Mouse (Mus musculus) embryonic facial prominence, embryonic 10.5 days (tissue): ENCODE data around the gene Olfr871. TPM values are rescaled to one million over a fixed set of nuclear protein-coding genes. Genes with fewer than 3 reads are reported as not detected.
"Not testable (repeated sequence)": the region's sequence is repeated elsewhere in the genome, so short reads cannot be mapped to it uniquely, and the experiment has no call there.

Experiments used
- DNase-seq: peaks from one replicate; pipeline ENCODE4 v3.0.0-alpha.2; 2017; ENCODE audit warnings: low spot score
- H3K27ac ChIP-seq: fragments of 300-500 bp; sonication (generic); replicated peaks from 2 replicates; pipeline ENCODE4 v1.5.1; 2016; ENCODE audit warnings: mild to moderate bottlenecking
- H3K27me3 ChIP-seq: fragments of 300-500 bp; sonication (generic); replicated peaks from 2 replicates; pipeline ENCODE4 v1.6.1; 2016; ENCODE audit warnings: low read depth, mild to moderate bottlenecking; ENCODE audit not compliant: poor library complexity, severe bottlenecking
- H3K36me3 ChIP-seq: fragments of 300-500 bp; sonication (generic); replicated peaks from 2 replicates; pipeline ENCODE4 v1.6.1; 2016; ENCODE audit warnings: mild to moderate bottlenecking, moderate library complexity
- H3K4me1 ChIP-seq: fragments of 300-500 bp; sonication (generic); 2 replicates; pipeline ENCODE4 v1.6.1; 2016
- H3K4me3 ChIP-seq: fragments of 300-500 bp; sonication (generic); 2 replicates; pipeline ENCODE4 v1.5.1; 2016; ENCODE audit warnings: mild to moderate bottlenecking, moderate library complexity
- H3K9me3 ChIP-seq: fragments of 300-500 bp; sonication (generic); 2 replicates; pipeline ENCODE4 v1.6.1; 2016; ENCODE audit warnings: mild to moderate bottlenecking
- WGBS: fragments of 180-500 bp; shearing (Covaris S2); methylation state at CpG from one replicate; pipeline ENCODE4 v1.1.7; 2016; 5-methylcytosine and 5-hydroxymethylcytosine counted together
- polyA plus RNA-seq: library from polyadenylated mRNA; unstranded; fragments of >200 nt; fragmentation: Nextera tagmentation; extraction: Ambion mirVana; gene quantifications from 2 replicates; pipeline ENCODE4 v1.2.1, GENCODE M21; 2016

The Olfr871 gene
- polyA plus RNA-seq, result not detected in 2 replicates

GRCm38 (mm10) chr9:20211907-20212306, at the start of gene Olfr871:
TSS of gene Olfr871 (plus strand) at chr9:20212207.
- Histone ChIP-seq H3K27me3 (no peaks in the 10 kb centered on the region), H3K4me1 (no peaks in the 10 kb centered on the region)
- no peak for DNase-seq

GRCm38 (mm10) chr9:20173957-20174356, 38.0 kb upstream of the Olfr871 start, which contains the start of gene Olfr870:
TSS of gene Olfr870 (minus strand) at chr9:20174057.
- WGBS, result 81% methylated on average over 2 of the region's 2 CpGs
- no peak within 1 kb of the TSS for H3K4me3 ChIP-seq

More at GRCm38 (mm10) chr9:20211907-20212306, at the start of gene Olfr871:
- Histone ChIP-seq H3K27ac (no peak within 1 kb of the TSS), H3K9me3 (peaks cover 8% of the 10 kb centered on the region), H3K4me3 (no peak within 1 kb of the TSS), H3K36me3 (no peaks in the 10 kb centered on the region)

GRCm38 (mm10) chr9:20179463-20179862, 32.5 kb upstream of the Olfr871 start:
- peaks cover 28% of the 10 kb centered on the region for H3K9me3 ChIP-seq
- DNase-seq, result no peak
- H3K4me1 ChIP-seq, result no peaks in the 10 kb centered on the region
- H3K27me3 ChIP-seq, result no peaks in the 10 kb centered on the region
- H3K4me3 ChIP-seq, result no peak overlapping the region
- WGBS, result 77% methylated on average over 5 of the region's 5 CpGs
- no peak overlapping the region for H3K27ac ChIP-seq
- H3K36me3 ChIP-seq, result no peaks in the 10 kb centered on the region

More at GRCm38 (mm10) chr9:20173957-20174356, 38.0 kb upstream of the Olfr871 start, which contains the start of gene Olfr870:
- no peaks in the 10 kb centered on the region for H3K36me3 ChIP-seq
- no peak within 1 kb of the TSS for H3K27ac ChIP-seq
- H3K27me3 ChIP-seq, result no peaks in the 10 kb centered on the region
- H3K4me1 ChIP-seq, result no peaks in the 10 kb centered on the region
- H3K9me3 ChIP-seq, result peaks cover 18% of the 10 kb centered on the region
- no peak for DNase-seq

GRCm38 (mm10) chr9:20202131-20202530, 9.9 kb upstream of the Olfr871 start:
- WGBS, result 69% methylated on average over 1 of the region's 1 CpGs
- Histone ChIP-seq H3K36me3 (no peaks in the 10 kb centered on the region), H3K27ac (no peak overlapping the region), H3K4me3 (no peak overlapping the region), H3K4me1 (no peaks in the 10 kb centered on the region), H3K27me3 (no peaks in the 10 kb centered on the region), H3K9me3 (peaks cover 23% of the 10 kb centered on the region; the same call in 1 of the 2 replicates)
- no peak for DNase-seq

GRCm38 (mm10) chr9:20203413-20203984, 8.5 kb upstream of the Olfr871 start:
- not testable (repeated sequence) for DNase-seq, H3K27ac ChIP-seq, H3K4me3 ChIP-seq, H3K27me3 ChIP-seq, H3K4me1 ChIP-seq, H3K36me3 ChIP-seq
- H3K9me3 ChIP-seq, result peaks cover 23% of the 10 kb centered on the region; the same call in 1 of the 2 replicates
- 91% methylated on average over 7 of the region's 7 CpGs for WGBS

GRCm38 (mm10) chr9:20210812-20211211, 1.2 kb upstream of the Olfr871 start:
- WGBS, result 59% methylated on average over 1 of the region's 1 CpGs
- no peak overlapping the region for H3K27ac ChIP-seq
- H3K36me3 ChIP-seq, result no peaks in the 10 kb centered on the region
- H3K27me3 ChIP-seq, result no peaks in the 10 kb centered on the region
- H3K4me3 ChIP-seq, result no peak overlapping the region
- no peaks in the 10 kb centered on the region for H3K4me1 ChIP-seq
- peaks cover 7% of the 10 kb centered on the region; the same call in 1 of the 2 replicates for H3K9me3 ChIP-seq
- DNase-seq, result no peak

GRCm38 (mm10) chr9:20211477-20211876, 530 bp upstream of the Olfr871 start:
- no peak overlapping the region for H3K4me3 ChIP-seq
- WGBS, result 79% methylated on average over 2 of the region's 2 CpGs
- H3K27me3 ChIP-seq, result no peaks in the 10 kb centered on the region
- H3K27ac ChIP-seq, result no peak overlapping the region
- H3K36me3 ChIP-seq, result no peaks in the 10 kb centered on the region
- no peak for DNase-seq
- H3K4me1 ChIP-seq, result no peaks in the 10 kb centered on the region
- peaks cover 8% of the 10 kb centered on the region for H3K9me3 ChIP-seq

GRCm38 (mm10) chr9:20236819-20237218, 24.8 kb downstream of the Olfr871 start, which contains the start of gene Olfr872:
TSS of gene Olfr872 (plus strand) at chr9:20237119.
- Histone ChIP-seq H3K36me3 (no peaks in the 10 kb centered on the region), H3K4me3 (no peak within 1 kb of the TSS), H3K9me3 (peaks cover 11% of the 10 kb centered on the region), H3K4me1 (no peaks in the 10 kb centered on the region), H3K27ac (no peak within 1 kb of the TSS), H3K27me3 (no peaks in the 10 kb centered on the region)
- DNase-seq, result no peak

GRCm38 (mm10) chr9:20237378-20237777, 25.4 kb downstream of the Olfr871 start:
- no peak for DNase-seq
- peaks cover 10% of the 10 kb centered on the region for H3K9me3 ChIP-seq
- no peaks in the 10 kb centered on the region for H3K4me1 ChIP-seq
- no peaks in the 10 kb centered on the region for H3K36me3 ChIP-seq
- H3K27me3 ChIP-seq, result no peaks in the 10 kb centered on the region
- H3K27ac ChIP-seq, result no peak overlapping the region
- H3K4me3 ChIP-seq, result no peak overlapping the region
- 81% methylated on average over 2 of the region's 2 CpGs for WGBS

Other genes with a start within 250 kb of the Olfr871 start
- gene Olfr866, start 184.2 kb upstream of the Olfr871 start, polyA plus RNA-seq, result not detected in 2 replicates
- gene Olfr867, start 154.6 kb upstream of the Olfr871 start, polyA plus RNA-seq, result not detected in 2 replicates
- not detected in 2 replicates for gene Olfr868, start 113.6 kb upstream of the Olfr871 start, polyA plus RNA-seq
- not detected in 2 replicates for gene Olfr869, start 83.2 kb upstream of the Olfr871 start, polyA plus RNA-seq
- gene Olfr870, start 38.1 kb upstream of the Olfr871 start, polyA plus RNA-seq, result not detected in 2 replicates
- not detected in 2 replicates for gene Olfr872, start 24.9 kb downstream of the Olfr871 start, polyA plus RNA-seq
- not detected in 2 replicates for gene Olfr39, start 70.1 kb downstream of the Olfr871 start, polyA plus RNA-seq
- gene Olfr873, start 86.3 kb downstream of the Olfr871 start, polyA plus RNA-seq, result not detected in 2 replicates
- gene Olfr18, start 123.9 kb downstream of the Olfr871 start, polyA plus RNA-seq, result not detected in 2 replicates
- gene Zfp560, start 173.0 kb downstream of the Olfr871 start, polyA plus RNA-seq, result 30.9 and 31.0 TPM in 2 replicates
- gene Zfp26, start 248.0 kb downstream of the Olfr871 start, polyA plus RNA-seq, result 24.8 and 25.4 TPM in 2 replicates